Mouse (Mus musculus): Measurements from ENCODE around the gene Strn3. TPM values are rescaled to one million over a fixed set of nuclear protein-coding genes. Genes with fewer than 3 reads are reported as not detected.
"Not testable (repeated sequence)": the region's sequence is repeated elsewhere in the genome, so short reads cannot be mapped to it uniquely, and the experiment has no call there.

Gene Strn3
- total RNA-seq, 2 experiments from 2014 or later: 81.6 to 84.8 TPM

GRCm38 (mm10) chr12:51694966-51695365 lies 3.3 kb upstream of the Strn3 start:
- DNase-seq (ENCODE audit: low spot score in 2 of 2): no peak

GRCm38 (mm10) chr12:51694096-51694495 lies 2.4 kb upstream of the Strn3 start:
- no peak for DNase-seq (ENCODE audit: low spot score in 2 of 2)

GRCm38 (mm10) chr12:51693419-51693818 lies 1.7 kb upstream of the Strn3 start:
- DNase-seq (ENCODE audit: low spot score in 2 of 2): no peak

- DNase-seq (ENCODE audit: low spot score in 2 of 2): not testable (repeated sequence)
These were observed 1.2 kb upstream of the Strn3 start for GRCm38 (mm10) chr12:51692870-51693269.

DNA sequence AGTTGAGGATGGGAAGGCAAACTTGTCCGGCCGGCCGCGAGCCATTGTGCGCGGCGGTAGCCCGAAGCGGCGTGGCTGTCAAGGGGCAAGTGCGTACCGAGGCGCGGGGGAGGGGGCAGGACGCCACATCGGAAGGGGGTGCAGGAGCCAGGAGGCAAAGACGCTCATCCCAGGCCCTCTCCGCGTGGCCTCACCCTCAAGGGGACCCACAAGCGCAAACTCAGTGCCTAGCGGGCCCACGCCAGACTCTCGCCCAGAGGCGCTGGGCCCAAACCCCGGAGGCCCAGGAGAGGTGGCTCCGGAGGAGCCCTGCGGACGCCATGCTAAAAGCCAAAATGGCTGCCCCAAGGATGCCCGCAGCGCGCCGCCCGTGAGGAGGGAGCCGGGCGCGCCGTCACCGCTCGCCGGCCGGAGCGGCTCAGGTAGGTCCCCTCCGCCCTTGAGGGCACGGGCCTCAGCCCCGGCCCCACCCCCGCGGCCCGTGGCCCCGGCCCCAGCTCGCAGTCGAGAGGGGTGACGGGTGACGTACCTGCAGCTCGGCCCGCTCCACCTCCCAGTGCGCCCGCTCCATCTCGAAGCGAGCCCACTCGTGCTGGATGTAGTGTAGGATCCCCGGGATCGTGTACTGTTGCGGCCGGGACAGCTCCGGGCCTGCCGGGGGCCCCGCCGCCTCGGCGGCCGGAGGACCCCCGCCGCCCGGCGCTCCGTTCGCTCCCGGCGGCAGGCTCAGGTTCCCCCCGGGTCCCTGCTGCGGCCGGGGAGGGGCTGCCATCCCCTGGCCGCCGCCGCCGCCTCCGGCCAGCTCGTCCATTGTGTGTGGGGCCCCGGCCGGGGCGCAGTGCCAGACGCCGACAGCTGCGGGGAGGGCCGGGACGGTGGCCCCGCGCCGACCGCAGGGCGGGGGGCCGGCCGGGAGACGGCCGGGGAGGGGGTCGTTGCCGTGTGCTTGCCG lies 528 bp downstream of the Strn3 start, which contains the start of gene Ap4s1:
TSS of gene Ap4s1 (plus strand) at position 141 of the 952 bp plus-strand sequence.
- peak; percentile 31 to 51 for DNase-seq (ENCODE audit: low spot score in 2 of 2)

- no peak for DNase-seq (ENCODE audit: low spot score in 2 of 2)
These were observed 3.2 kb downstream of the Strn3 start for GRCm38 (mm10) chr12:51688546-51688945.

- no peak for DNase-seq (ENCODE audit: low spot score in 2 of 2)
These were observed 12.9 kb downstream of the Strn3 start for GRCm38 (mm10) chr12:51678844-51679243.

DNA sequence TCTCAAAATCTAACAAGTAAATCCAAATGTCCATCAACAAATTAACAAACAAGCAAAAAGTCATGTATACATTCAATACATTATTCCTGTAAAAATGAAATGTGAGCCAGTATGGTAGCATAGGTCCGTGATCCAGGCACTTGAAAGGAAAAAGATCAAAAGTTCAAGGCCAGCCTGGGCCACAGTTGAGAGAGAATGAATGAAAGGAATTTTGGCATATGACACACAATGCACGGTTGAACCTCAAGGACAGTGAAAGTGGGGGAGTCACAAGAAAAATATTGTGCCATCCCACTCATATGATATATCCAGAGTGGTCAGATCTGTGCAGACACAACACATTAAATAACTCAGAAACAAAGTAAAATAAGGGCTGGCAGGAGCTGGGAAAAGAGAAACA lies 15.3 kb downstream of the Strn3 start:
- DNase-seq (ENCODE audit: low spot score in 2 of 2): no peak

GRCm38 (mm10) chr12:51673270-51673669 lies 18.4 kb downstream of the Strn3 start:
- DNase-seq (ENCODE audit: low spot score in 2 of 2): no peak

DNA sequence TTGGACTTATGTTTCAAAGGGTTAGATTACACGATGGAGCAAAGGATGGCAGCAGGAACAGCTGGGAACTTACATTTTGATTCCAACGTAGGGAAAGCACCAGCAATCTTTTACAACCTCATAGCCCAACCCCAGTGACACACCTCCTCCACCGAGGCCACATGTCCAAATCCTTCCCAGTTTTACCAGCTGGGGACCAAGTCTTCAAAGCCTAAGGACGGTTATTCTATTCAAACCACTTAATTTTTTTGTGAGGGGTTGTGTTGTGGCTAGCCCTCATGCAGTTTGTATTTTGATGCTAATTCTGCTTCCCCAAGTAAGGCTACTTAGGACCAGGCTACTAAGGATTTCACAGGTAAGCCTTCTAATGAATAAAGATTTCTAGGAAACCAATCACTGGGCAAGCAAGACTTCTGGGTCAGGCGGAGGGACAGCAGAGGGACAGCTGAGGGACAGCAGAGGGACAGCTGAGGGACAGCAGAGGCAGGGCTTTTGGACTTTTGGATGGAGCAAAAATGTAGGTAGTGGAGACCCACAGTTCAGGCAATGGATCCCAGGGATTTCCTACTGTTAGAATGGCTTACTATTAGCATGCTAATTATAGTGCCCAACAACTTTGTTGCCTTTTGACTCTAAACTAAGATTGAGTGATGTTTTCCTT lies 20.3 kb downstream of the Strn3 start:
- no peak for DNase-seq (ENCODE audit: low spot score in 2 of 2)

DNA sequence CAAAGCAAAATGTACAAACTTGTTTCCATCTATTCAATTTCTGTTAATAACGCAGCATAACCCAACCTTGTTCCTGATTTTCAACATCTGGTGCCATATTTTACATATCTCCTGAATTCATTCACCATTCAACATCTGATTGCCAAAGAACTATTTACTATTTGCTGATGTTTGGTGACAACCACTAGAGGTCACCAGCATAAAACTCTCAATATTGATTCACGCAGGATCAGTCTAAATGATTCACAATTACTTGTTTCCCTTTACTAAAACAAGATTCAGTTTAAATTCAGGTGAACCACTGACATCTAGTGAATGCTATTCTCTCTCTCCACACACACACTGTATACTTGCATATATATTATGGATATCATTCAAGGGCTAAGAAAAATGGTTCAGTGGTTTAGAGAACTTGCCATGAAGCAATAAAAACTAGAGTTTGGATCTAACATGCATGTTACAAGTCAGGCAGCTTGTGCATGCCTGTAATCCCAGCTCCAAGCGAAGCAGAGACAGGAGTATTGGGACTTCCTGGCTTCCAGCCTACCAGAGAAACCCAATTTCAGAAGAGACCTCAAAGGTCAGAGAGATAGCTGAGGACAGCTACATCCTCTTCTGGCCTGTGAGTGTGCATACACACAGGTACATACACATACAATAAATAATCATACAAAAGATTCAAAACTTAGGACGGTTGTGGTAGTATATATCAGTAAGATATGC lies 24.8 kb downstream of the Strn3 start:
- DNase-seq (ENCODE audit: low spot score in 2 of 2): no peak

GRCm38 (mm10) chr12:51663908-51664307 lies 27.8 kb downstream of the Strn3 start:
- no peak for DNase-seq (ENCODE audit: low spot score in 2 of 2)

DNA sequence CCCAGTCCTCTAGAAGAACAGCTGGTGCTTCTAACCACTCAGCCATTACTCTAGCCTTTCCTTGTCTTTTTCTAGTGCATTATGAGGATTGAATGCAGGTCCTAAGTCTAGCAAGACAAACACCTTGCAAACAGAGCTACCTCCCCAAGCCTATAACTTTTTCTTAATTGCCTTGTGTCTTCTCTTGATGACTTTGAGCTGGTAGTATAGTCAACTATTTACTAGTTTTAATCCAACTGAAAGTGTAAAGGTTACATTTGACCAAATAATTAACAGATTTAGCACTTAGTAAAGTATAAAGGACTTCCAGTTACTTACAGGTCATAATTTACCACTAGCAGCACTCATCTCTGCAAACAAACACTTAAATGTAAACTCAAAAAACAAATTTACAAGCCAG lies 28.7 kb downstream of the Strn3 start:
- DNase-seq (ENCODE audit: low spot score in 2 of 2): no peak

- DNase-seq (ENCODE audit: low spot score in 2 of 2): no peak
These were observed 35.7 kb downstream of the Strn3 start for GRCm38 (mm10) chr12:51655944-51656465.

DNA sequence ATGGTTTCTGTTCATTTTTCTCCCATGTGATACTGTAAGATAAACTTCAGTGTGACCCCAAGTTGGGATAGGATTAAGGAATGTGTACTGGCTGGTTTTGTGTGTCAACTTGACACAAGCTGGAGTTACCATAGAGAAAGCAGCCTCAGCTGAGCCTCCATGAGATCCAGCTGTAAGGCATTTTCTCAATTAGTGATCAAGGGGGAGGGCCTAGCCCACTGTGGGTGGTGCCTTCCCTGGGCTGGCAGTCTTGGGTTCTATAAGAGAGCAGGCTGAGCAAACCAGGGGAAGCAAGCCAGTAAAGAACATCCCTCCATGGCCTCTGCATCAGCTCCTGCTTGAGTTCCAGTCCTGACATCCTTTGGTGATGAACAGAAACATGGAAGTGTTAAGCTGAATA lies 42.3 kb downstream of the Strn3 start:
- not testable (repeated sequence) for DNase-seq (ENCODE audit: low spot score in 2 of 2)

GRCm38 (mm10) chr12:51641871-51642270 lies 49.8 kb downstream of the Strn3 start:
- DNase-seq (ENCODE audit: low spot score in 2 of 2): no peak

- no peak for DNase-seq (ENCODE audit: low spot score in 2 of 2)
These were observed 54.8 kb downstream of the Strn3 start for GRCm38 (mm10) chr12:51636689-51637470.

- DNase-seq (ENCODE audit: low spot score in 2 of 2): no peak
These were observed 55.4 kb downstream of the Strn3 start for GRCm38 (mm10) chr12:51636260-51636659.

GRCm38 (mm10) chr12:51633481-51633880 lies 58.2 kb downstream of the Strn3 start:
- DNase-seq (ENCODE audit: low spot score in 2 of 2): no peak

DNA sequence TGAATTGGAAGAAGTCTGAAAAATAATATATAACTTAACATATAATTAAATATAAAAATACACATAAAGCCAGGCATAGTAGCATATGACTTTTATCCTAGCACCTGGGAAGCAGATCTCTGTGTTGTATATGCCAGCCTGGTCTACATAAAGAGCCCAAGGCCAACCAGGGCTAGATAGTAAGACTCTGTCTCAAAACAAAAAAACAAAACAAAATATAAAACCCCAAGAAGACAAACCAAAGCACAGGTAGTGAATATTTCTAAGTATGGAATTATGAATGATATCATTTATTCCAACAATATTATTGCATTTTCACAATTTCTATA lies 68.4 kb downstream of the Strn3 start:
- DNase-seq (ENCODE audit: low spot score in 2 of 2): no peak

Measured in adrenal gland, postnatal 4 days (tissue).